Mouse (Mus musculus): ENCODE results near the gene Kalrn.

Gene Kalrn

DNA sequence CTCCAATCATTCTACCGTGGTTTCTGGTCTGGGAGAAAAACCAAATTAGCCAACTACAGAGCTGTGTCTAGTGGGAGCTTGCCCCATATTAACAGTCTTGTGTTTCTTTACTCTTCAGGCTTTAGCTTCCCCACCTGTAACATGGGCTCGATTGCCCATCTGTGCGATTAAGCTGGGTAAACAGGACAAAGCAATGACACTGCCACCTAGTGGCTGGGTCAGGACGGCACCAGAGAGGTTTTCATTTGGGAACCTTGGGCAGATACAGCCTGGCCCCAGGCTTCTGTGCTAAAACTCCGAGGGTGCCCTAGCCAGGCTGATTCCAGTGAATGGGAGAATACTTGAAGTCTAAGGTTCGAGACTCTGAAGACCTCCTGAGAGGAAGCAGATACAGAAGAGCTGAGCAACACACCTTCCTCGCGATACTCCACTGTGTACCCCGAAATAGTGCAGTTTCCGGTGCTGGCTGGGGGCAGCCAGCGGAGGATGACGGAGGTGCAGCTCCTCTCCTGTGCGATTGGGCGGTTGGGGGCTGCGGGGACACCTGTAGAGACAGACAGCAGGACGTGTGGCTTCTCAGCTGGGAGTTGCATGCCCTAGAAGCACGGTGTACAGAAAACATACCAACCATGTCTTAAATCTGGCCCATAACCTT, 584.8 kb downstream of the Kalrn start:
- no peak for DNase-seq (ENCODE audit: low read depth, low spot score)

DNA sequence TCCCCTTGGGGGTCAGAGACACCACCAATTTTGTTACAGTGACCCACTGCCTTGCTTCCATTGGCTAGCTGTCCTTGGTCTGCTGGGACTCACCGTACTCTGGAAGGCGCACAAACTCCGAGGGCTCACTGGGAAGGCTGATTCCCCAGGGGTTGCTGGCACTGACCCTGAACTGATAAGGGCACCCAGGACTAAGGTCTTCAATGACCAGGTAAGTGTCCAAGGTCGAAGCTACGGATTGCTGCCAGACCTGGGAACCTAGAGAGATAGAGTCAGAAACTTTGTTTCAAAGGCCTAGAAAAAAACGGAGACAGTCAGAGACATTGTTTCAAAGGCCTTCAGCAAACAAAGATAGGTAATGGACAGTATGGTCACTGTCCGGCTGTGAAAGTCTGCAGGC, 586.3 kb downstream of the Kalrn start:
- DNase-seq (ENCODE audit: low read depth, low spot score): no peak

DNA sequence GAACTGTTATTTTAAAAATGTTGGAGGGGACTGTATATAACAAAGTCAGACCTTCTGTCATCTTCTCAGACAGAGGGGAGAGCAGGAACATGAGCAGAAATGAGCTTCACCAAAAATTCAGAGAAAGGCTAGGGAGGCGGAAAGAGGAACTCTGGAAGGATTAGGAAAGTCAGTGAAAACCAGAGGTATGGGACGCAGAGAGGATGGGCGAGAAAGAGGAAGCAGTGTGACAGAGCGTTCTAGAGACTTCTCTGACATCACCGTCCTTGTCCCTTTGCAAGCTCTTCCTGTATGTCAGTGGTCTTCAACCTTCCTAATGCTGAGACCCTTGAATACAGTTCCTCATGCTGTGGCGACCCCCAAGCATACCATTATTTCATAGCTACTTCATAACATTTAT, 588.0 kb downstream of the Kalrn start:
- no peak for DNase-seq (ENCODE audit: low read depth, low spot score)

DNA sequence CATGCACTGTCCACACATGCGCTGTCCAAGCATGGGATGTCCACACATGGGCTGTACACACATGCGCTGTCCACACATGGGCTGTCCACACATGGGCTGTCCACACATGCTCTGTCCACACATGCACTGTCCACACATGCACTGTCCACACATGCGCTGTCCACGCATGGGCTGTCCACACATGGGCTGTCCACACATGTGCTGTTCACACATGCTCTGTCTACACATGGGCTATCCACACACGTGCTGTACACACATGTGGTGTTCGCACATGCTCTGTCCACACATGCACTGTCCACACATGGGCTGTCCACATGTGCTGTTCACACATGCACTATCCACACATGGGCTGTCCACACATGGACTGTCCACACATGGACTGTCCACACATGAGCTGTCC, 589.6 kb downstream of the Kalrn start:
- no peak for DNase-seq (ENCODE audit: low read depth, low spot score)

DNA sequence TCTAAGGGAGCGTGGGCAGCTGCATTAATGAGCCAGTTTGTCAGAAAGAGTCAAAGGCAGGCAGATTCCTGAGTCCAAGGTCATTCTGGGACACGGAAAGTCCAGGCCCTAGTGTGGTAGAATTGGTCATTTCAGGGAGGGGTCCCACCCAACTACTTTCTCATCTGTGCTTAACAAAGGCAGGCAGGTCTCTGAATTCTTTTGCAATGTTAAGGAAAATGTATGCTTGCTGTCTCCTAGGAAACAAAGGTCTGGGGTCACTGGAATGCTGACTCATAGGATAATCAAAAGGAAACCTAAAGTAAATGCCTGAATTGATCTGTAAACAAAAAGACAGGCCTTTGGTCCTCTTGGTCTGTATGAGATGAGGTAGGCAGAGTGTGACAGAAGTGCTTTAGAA, 593.5 kb downstream of the Kalrn start:
- DNase-seq (ENCODE audit: low read depth, low spot score): no peak

DNA sequence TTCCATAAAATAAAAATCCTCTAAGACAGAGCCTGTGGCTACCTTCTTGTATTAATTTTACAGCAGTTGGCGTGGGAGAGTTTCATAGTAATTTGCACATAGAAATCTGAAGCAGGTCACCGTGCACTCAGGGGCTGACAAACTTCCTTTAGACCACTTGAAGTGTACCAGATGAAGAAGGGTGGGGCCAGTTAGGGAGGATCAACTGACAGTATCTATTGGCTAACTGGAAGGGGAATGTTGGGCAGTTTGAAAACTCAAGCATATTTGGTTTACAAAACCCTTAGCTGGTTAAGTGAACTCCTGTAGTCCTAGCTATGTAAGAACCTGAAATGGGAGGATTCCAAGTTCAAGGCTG, 606.1 kb downstream of the Kalrn start:
- DNase-seq (ENCODE audit: low read depth, low spot score): no peak

DNA sequence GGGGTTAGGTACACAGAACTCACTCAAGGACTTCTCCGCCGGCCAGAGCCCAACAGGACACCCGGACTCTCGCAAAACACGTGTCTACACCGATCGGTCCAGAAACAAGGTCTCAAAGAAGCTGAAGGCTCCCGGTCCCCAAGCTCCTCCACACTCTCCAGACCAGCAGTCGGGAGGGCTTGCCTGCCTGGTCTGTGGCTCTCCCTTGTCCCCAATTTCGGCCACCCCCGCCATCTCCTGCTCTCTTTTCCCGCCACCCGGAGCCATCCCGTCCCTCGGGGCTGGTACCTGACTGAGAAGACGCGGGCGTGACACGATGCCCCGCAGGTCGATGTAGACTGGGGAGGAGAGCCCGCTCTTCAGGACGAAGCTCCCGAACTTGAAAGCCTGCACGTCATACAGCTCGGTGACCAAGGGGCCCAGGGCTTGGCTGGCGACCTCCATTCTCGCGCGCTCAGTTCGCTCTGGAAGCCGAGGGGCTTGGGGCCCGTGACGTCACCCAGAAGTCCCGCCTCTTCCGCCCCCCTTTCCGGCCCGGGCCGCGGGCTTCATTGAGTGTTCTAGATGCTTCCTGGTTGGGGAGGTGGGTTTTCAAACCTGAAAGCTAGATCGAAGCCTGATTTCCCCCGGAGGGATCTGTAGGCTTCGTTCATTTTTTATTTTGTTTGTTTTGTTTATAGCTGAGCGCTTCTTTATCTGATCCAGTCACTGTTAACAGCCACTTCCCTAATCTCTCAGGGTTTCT, 606.6 kb downstream of the Kalrn start, which contains the start of gene Umps:
TSS of gene Umps (minus strand) at position 501 of the 745 bp plus-strand sequence.
- DNase-seq (ENCODE audit: low read depth, low spot score): peak; percentile 49

DNA sequence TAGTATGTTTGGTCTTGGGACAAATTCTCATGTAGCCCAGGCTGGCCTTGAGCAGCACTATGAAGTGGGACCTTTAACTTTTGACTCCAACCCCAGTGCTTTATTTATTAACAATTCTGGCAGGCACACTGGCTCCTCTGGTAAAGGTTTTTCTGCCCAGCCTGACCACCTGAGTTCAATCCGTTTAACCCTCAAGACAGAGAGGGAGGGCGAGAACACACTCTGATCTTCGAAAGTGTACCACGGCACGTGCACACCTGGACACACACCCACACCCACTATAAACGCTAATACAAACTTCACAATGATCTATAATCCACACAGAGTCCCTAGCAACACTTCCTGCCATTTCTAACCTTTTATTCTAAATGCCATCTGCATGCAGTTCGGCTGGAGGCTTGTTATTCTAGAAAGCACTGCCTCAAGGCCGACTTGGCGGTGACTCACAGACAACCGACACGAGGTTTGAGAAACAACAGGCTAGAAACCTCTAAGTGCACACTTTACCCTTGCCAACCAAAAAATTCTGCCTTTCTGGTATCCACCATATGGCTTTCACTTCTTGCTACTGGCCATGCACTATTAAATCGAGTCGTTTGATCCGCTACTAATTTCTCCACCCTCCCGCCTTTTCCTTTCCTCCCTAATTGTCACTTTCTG, 607.3 kb downstream of the Kalrn start:
- no peak for DNase-seq (ENCODE audit: low read depth, low spot score)

DNA sequence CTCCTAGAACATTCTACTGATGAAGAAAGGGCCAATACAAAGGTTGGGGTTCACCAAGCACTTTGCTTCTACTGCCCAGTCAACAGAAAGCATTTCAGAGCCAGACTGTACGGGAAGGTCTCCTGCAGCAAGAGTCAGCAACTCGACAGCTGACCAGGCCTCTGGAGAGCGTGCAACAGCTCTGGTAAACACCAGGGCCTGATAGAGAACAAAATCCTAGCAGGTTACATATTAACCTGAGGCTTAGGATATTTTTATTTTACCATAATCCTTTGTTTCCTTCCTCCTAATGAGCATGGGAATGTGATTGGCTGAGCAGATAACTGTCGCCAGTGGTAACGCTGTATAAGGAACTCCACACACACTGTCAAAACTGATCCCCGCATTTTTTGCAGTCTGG, 609.8 kb downstream of the Kalrn start:
- DNase-seq (ENCODE audit: low read depth, low spot score): no peak

DNA sequence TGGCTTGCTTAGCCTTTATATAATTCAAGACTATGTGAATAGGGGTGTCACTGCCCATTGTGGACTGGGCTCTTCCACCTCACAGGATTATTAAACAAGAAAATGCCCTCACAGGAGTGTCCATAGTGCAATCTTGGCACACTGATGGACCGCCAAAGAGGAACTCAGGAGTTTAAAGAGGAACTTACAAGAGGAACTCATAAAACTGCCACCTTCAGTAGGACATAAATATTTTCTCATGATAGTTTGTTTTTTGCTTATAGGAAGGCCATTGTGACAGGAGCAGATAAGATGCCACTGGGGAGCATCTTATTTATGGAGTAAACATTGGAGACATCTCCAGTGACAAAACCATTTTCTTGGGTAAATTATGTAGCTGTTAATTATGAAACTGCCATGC, 618.5 kb downstream of the Kalrn start:
- no peak for DNase-seq (ENCODE audit: low read depth, low spot score)

DNA sequence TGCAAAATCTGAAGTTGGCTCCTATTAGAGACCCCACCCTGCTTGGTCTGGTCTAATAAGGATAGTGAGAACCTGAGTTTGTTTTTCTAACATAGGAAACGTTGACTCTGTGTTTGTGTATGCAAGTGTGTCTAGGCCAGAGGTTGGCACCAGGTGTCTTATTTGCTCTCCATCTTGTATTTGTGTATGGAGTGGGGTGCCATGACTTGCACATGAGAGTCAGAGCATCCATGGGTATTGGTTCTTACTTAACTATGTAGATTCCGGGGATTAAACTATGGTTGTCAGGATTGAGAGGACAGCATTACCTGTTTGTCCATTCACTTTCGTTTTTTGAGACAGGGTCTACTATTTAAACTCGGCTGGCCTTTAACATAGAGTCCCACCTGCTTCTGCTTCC, 620.3 kb downstream of the Kalrn start:
- DNase-seq (ENCODE audit: low read depth, low spot score): no peak

DNA sequence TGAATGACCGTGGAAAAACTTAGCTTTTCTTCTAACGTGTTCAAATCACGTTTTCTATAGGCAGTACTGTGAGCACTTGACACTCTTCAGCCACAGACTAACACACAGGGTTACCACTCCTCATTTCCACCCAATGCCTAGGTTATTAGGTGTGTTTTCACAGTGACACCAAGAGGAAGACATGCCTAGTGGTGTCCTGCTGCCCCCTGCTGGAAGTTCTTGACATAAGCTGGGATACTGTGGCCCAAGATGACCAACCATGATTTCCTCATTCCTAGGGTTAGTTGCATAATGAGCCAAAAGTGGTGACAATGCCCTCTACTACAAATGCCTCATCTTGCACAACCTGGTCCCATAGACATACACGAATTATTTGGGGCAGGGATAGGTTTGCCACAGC, 622.5 kb downstream of the Kalrn start:
- DNase-seq (ENCODE audit: low read depth, low spot score): peak; percentile 69

DNA sequence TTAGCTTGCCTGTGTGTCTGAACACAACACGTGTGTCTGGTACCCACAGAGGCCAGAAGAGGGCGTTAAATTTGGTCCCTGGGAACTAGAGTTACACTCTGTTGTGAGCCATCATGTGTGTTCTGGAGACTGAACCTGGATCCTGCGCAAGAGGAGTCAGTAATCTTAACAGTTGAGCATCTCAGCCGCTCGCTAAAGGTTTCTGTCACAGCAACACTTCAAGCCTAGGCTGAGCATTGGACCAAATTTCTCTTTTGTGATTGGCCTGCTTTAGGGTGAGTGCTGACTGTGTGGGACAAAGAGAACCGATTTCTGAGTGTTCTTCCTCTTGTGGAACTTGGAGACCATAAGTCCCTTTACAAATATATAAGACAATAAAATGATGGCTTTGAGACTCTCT, 622.9 kb downstream of the Kalrn start:
- no peak for DNase-seq (ENCODE audit: low read depth, low spot score)

DNA sequence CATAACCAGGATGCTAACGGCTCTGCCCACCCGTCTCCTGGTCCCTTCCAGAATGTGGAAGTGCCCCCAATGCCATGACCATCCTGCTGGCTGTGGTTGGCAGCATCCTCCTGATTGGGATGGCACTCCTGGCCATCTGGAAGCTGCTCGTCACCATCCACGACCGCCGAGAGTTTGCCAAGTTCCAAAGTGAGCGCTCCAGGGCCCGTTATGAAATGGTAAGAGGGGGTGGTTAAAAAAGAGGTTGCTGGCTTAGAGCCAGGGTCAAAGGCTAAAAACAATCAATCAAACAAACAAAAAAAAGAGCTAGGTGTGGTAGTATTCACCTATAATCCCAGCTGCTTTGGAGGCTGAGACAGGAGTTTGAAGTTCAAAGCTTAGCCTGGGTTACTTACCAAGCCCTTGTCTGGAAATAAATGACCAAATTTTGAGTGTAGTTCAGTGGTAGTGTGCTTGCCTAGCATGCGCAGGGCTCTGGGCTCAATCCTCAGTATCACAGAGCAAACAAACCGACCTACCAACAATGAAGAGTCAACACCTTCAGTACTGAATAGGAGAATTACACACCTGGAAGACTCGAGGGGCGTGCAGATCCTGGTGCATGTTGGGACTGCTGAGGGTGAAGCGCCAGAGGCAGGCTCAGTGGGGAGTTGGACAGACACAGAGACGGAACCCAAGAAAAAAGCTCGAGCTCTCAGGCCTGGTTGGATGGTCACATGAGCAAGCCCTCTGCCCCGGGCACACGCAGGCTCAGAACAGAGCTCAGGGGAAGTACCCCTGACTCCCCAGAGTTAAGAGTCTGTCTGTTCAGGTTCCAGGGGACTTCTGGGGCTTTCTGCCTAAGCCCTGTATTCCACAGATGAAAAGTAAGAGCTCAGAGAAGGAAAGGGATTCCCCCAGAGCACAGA, 625.4 kb downstream of the Kalrn start:
- DNase-seq (ENCODE audit: low read depth, low spot score): no peak

DNA sequence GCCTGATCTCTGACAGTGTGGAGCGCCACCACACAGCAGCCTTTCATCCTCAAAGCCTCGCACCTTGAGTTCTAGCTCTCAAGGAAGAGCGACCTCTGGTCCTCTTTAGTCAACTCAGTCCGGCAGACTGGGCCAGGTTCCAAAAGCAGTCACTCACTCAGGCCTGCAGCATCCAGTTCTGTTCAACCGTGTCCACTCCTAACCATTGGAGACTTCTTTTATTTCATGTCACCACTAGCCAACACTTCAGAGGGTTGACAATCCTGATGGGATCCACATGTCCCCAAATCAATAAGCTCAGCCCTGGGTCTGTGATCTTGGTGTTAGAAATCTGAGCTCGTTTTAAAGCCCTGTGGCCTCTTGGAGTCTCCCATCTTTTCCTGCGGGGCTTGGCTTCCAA, 627.3 kb downstream of the Kalrn start:
- DNase-seq (ENCODE audit: low read depth, low spot score): no peak

DNA sequence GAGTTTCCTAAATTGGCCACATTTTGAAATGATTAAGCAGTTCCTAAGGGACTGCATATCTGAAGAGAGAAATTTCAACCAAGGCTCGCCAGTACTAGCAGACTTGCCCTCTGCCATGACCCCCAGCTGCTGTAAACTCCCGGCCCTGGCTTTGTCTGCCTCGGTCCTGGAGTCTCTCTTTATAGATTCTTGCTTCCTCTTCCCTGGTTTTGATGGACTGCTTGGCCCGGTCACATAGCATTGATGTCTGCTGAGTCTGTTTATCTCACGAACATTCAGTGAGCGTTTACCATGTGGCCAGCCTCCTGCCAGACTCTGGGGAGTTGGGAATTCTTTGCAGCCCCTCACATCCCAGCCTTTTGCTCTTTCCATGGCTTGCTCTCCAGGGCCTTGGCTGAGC, 628.6 kb downstream of the Kalrn start:
- no peak for DNase-seq (ENCODE audit: low read depth, low spot score)

DNA sequence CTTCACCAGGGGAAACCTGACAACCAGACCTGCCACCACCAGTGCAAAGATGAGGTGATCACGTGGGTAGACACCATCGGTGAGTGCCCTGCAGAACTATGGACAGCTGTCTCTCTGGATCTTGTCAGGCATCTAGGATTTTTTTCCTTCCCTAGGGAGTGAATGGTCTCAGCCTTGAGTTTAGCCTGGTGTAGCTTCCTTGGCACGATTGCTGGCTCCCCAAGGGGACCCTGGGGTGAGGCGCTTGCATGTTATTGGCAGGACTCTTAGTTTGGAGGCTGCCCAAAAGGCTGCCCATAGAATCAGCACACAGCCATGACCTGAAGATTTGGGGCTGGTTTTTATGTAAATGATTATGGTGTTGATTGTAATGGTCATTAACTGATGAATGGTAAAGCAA, 629.2 kb downstream of the Kalrn start:
- DNase-seq (ENCODE audit: low read depth, low spot score): no peak

DNA sequence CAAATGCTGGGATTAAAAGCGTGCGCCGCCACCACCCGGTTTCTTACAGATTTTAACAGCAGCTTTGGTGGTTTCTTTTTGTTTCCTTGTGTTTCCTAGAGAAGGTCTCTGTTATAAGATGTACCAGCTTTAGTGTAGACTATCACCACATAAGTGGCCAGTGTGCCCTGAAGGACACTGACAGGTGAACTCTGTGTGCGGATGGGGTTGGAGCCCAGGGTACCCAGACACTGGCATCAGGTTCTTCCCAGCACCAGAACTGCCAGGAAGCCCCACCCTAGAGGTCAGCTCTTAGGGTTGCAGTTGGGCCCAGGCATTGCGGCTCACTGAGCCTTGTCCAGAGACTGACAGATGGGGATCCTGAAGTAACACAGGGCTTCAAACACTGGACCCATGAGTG, 629.9 kb downstream of the Kalrn start:
- no peak for DNase-seq (ENCODE audit: low read depth, low spot score)

DNA sequence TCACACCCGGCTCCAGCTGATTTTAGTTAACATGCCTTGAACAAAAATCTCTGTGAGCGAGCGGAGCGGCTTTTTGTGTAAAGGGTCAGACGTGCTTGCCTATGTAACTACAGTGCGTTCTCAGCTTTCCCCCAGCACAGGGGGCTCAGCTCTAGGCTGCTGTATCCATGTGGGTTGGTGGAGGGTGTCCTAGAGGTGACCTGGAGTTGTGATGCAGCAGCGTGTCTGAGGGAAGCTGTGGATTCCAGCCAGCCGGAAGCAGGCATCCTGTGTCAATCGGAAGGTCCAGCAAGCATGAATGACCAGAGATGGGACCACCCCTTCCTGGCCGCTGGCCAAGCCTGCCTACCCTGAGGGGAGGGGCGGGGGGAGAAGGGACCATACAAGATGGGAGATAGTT, 631.0 kb downstream of the Kalrn start:
- DNase-seq (ENCODE audit: low read depth, low spot score): no peak

DNA sequence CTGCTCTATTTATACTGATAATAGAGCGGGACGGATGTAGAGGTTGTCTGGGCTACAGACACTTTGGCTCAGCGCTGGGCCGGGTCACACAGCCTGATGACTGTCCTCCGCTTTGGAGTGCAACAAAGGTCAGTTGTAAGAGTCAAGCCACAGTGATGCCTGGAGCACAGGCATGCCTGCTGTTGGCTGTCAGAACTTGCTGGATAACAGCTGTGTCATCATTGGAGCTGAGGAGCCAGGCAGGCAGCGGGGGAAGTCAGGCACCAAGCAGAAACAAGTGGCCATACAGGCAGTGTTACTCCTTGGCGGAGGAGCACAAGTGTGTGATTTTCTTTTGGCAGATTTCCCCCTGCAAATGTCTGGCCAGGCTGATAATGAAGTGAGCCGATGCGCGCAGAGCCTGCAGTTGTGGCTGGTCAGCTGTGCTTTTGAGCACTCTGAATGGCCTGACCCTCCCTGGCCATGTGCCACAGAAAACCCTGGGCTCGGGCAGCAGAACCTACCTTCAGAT, 632.0 kb downstream of the Kalrn start:
- DNase-seq (ENCODE audit: low read depth, low spot score): no peak

DNA sequence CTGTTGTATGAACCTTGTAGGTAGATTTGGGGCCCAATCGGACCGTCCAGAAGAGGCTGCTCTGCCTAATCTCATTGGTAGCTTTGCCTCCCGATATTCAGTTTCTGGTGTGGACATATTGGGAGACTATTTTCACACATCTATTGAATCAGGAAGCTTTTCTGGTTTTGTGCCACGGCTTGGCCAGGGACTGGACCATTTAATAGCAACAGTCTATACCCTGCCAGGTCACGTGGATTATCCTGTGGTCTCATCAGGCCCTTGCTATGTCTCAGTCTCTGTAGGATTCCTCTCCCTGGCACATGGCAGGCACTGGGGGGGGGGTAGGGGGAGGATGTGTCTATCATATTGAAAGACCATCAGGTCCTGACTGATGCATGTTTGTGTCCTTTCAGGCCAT, 633.2 kb downstream of the Kalrn start:
- no peak for DNase-seq (ENCODE audit: low read depth, low spot score)

DNA sequence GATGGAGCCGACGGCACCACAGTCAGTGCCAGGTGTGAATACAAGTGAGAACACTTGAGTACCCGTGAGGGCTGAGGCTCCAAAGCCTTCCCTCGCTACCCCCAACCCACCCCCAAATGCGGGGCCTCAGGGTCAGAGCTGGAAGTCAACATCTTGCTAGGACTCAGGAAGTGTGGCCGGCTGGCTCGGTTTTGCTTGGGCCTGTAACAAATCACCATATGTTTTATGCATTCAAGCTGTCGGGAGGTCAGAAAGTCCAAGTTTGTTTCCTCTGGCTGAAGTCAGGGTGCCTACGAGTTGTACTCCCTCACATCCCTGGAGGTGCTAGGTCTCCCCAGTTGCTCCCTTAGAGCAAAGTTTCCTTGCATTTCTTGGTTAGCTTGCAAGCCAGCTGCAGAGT, 633.7 kb downstream of the Kalrn start:
- DNase-seq (ENCODE audit: low read depth, low spot score): no peak
